Mouse (Mus musculus) megakaryocyte-erythroid progenitor cell, adult 5-6 weeks (primary cell): Measurements from ENCODE around the gene Alad. TPM values are rescaled to one million over a fixed set of nuclear protein-coding genes. Genes with fewer than 3 reads are reported as not detected.
"Not testable (repeated sequence)": the region's sequence is repeated elsewhere in the genome, so short reads cannot be mapped to it uniquely, and the experiment has no call there.

Source experiments
- ATAC-seq: replicated peaks from 2 replicates; pipeline ENCODE4 v1.8.0; 2016; ENCODE audit warnings: mild to moderate bottlenecking, inconsistent platforms; ENCODE audit not compliant: severe bottlenecking, poor library complexity, low FRiP score, low TSS enrichment
- total RNA-seq, 2 experiments: library from RNA; stranded (forward) in 1 of 2; stranded (reverse) in 1 of 2; fragments of 200-1000, 215-1000 nt in 1 of 2; fragments of >200 nt in 1 of 2; fragmentation: Nextera tagmentation in 1 of 2; gene quantifications; 2 replicates each; pipeline ENCODE4 v1.2.3; 2014 to 2017

Gene Alad
- total RNA-seq, 2 experiments from 2014 or later, result 137 to 310 TPM

DNA sequence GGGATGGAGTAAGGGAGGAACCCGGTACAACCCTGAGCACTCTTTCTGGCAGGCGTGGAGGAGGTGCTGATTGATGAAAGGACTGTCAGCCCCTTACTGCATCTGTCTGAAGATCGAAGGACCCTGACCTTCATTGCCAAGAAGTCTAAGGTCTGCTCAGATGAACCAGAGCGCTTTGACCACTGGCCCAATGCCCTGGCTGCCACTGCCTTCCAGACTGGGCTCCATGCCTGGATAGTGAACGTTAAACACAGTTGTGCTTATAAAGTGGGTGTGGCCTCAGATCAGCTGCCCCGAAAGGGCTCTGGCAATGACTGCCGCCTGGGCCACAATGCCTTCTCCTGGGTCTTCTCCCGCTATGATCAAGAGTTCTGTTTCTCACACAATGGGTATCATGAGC lies 23.8 kb downstream of the Alad start:
- ATAC-seq, result no peak

DNA sequence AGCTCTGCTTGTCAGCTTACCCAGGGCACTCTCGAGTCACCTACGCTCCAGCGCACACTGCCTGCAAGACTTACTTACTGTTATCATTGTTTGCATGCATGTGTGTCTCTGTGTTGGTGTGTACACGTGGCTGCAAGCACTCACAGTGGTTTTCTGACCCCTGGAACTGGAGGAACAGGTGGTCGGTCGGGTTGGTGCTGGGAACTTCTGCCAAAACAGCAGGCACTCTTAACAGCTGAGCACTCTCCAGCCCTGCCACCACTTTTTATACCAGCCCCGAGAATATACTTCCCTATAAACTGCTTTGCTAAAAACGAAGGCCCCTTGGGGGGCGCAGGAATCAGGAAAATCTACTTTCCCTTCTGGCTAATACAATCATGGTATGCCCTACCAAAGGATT lies 25.5 kb downstream of the Alad start:
- no peak for ATAC-seq

DNA sequence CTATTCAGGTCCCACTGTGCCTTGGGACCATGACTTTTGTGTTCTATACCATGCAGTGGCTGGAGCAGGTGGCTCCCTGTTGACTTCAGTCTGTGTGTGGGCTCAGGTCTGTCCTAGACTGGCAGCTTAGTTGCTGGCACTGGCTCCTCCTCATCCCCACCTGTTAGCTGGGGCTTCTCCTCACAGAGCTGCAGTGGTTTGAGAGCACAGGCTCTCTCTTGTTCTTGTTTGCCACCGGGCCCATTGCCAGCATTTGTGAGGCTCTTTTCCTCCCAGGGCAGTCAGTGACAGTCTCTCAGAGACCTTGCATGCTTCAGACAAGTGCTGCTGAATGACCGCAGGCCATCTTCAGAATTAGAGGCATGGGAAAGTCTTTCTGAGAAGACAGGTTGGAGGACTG lies 27.0 kb downstream of the Alad start:
- no peak for ATAC-seq

DNA sequence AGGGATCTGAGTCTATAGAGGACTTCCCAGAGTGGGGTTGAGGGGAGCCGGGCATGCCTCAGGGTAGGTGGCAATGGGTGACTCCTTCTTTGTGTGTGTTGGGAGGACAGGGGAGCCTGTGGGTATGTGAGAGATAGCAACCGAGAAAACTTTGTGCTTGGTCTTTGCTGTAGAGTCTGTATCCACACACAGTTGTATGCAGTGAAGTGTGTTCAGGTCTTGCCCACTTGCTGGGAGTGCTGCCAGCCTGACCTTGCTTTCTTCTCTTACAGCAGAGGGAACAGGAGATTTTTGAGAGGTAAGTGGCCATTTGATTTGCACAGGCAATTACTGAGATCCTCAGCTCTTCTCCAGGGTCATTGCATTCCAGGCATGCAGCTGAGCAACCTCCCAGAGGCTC lies 31.8 kb downstream of the Alad start:
- ATAC-seq, result no peak

DNA sequence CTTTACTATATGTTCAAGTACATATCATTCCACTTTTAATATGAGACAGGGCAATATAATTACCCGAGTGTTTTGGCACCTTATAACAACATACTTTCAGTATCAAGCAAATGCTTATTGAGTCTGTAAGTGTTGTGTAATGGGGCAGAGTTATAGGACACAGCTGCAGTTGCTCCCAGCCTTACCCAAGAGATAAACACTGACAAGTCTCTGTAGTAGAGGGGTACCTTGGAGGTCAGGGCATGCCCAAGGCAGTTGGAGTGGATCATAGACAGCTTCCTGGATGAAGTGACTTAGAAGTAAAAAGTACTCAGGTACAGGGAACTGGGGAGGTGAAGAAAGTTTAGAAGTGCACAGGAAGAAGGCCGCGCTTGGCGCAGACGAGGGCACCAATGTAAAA lies 32.5 kb downstream of the Alad start:
- ATAC-seq, result no peak

DNA sequence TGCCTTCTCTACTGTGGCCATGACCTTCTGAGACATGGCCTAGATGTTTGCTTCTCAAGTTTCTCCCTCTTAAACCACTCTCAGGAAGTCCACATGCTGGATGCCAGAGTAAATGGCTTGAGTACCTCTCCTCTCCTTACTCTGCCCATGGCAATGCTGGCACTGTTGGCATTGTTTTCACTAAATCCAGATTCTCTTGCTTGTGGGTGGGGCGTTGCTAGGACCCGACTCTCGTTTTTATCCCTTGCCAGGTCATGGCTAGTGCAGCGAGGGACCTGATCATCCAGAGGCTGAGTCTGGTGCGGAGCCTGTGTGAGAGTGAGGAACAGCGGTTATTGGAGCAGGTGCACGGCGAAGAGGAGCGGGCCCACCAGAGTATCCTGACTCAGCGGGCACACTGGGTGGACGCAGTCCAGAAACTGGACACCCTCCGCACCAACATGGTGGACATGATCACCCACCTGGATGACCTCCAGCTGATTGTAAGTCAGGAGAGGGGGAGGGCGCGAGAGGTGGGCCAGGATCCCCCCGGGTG lies 33.5 kb downstream of the Alad start:
- ATAC-seq, result no peak

DNA sequence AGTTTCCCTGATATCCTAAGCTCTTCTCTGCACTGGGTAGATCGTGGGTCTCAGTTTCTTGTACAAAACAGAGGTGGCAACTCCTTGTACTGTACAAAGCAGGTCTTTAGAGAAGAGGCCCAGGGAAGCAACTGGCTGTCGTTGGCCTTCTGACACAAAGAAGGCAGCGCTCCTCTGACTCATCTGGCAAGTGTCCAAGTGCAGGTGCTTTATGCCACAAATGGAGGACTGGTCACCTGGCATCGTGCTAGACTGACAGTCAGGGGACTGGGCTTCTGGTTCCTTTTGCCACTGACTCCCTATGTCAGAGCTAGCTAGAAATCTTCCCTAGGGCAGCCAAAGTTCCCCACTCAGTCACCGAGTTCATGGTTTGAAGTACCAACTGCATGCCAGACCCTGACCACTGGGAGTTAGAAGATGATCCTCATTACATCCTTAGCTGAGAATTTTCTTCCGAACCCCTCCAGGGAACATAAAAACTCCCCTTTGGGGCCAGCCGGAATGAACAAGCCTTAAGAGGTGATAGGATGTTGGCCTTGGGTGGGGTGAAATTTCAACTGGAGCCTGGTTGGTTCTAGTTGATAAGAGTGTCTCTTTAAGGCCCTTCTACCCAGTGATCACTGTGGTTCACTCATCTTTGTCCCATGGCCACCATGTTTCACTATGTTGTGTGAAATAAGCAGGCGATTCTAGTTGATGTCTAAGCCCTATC lies 34.1 kb downstream of the Alad start:
- ATAC-seq, result 0 out of 2 replicates have a peak, but pooled peaks have one; percentile 29

DNA sequence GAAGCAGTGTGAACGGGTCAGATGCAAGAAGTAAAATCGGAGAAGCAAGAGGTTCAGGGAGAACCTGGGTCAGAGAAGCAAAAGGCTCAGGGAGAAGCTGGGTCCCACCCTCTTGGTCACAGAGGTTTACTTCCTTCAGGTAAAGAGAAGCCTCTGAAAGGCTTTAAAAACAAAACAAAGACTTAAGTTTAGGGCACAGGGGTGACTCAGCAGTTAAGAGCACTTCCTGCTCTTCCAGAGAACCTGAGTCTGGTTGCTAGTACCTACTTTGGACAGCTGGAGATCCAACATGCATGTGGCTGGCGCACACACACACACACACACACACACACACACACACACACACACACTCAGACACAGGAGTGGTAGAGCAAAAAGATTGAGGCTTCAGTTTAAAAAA lies 34.8 kb downstream of the Alad start:
- no peak for ATAC-seq

DNA sequence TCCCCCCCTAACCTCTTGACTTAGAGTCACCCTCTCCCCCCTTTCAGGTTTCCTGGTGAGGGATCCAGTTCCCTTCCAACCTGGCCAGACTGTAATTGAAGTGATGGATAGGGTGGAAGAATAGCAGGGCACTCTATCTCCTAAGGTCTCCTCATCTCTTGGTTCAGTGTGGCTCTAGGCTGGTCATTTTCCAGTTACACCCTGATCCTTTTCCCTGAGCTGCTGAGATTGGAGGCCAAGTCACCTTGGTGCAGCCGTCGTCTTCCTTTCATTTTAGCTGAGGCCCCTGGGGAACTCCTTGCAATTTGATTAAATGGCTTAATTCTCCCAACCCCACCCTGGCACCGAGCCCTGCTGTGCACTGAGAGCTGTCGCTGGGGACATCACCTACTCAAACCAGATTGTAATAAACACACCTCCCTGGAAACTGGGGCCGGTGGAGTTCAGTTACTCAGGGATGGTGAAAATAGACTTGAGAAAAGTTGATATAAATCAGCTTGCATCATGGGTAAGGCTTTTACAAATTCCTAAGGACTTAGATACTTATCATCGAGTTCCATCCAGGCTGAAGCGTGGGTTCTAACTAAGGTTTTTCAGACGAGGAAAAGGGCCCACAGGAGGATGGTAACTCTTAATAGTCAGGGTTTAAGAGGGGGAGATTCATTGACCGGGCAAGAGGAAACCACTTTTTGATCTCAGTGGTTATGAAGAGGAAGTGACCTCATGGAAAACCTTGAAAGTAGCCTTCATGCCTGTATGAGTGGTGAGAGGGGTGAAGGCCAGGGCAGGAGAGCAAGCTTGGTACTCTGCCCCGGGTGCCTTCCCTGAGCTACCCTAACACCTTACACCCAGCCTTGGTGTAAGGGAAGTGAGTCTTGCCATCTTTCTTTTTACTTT lies 38.8 kb downstream of the Alad start:
- ATAC-seq, result peak; percentile 22; the same call in 1 of the 2 replicates

DNA sequence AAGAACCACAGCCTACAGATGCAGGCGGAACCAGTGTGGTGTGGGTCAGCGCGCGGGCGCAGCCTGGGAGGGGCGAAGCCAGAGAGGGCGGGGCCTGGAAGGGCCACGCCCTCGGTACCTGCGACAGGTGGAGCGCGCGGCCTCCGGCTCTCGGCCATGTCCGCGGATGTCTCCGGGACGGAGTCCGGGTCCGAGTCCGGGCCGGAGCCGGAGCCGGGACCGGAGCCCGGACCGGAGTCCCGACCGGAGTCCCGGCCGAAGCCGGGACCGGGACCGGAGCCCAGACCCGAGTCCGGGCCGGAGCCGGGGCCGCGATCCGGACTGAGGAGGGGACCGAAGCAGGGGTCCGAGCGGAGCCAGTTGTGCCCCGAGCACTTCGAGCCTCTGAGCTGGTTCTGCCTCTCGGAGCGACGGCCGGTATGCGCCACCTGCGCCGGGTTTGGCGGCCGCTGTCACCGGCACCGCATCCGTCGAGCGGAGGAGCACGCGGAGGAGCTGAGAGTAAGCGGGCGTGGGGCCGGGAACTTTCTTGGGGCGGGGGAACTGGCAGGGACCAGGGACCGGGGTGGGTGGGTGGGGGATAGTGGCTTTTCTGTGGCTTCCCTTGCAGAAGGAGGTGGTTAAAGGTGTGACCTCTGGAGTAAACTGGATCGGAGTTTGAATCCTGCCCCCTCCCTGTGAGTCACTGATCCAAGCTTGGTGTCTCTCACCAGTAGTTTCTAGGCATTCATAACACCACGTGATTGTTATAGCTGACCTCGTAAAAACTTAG lies 39.6 kb downstream of the Alad start, which contains the start of gene Bspry:
Gene Bspry (plus strand): TSS at position 117 of the 772 bp plus-strand sequence.
- ATAC-seq, result peak; percentile 62

DNA sequence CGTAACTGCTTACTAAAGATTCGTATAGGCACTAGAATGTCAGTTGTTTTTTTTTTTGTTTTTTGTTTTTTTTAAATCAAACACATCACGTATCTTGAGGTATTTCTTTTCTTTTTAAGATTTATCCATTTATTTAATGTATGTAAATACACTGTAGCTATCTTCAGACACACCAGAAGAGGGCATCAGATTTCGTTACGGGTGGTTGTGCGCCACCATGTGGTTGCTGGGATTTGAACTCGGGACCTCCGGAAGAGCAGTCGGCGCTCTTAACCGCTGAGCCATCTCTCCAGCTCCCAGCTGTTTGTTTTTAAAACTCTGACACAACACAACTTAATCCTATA lies 40.2 kb downstream of the Alad start:
- not testable (repeated sequence) for ATAC-seq

DNA sequence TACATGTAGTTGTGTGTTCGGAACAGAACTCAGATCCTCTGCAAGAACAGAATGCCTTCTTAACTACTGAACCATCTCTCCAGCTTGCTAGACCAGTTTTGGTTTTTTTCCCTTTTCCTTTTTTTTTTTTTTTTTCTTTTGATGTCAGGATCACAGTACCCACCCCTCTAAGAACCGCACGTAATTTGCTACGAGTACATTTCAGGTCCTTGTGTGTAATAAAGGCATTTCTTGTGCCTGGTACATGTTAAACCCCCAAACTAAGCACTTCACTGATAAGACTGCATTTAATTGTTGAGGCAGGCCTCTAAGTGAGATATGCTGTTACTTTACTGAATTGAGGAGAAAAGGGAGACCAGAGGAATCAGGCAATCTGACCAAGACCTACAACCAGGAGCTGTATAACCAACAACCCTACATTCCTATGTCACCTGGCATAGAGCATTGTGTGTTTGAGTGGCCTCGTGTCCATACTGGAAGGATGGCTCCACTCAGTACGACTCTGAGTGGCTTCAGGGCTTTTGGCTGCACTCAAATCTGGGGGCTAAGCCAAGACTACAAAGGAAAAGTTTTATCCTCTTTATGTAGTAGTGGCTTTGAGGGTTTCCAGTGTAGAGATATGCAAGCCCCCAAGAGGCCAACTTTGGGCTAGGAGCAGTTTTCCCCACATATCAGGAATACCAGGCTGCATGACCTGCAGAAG lies 42.0 kb downstream of the Alad start:
- no peak for ATAC-seq

DNA sequence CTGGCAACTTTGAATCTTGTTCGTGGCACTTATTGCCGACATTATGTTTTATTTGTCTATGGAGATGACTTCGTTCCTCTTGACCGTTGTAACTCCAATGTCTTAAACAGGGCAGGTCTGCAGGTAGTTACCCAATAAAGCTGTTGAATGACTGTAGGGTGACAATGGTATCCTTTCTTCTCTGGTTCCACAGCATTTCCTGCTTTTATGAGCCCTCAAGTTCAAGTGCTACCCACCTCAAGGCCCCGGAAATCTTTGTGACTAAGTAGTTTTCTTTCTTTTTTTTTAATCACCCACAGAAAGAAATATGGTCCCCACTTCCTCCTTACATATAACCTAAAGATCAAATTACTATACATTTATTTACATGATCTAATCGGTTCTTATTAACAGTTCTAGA lies 43.9 kb downstream of the Alad start:
- no peak for ATAC-seq

DNA sequence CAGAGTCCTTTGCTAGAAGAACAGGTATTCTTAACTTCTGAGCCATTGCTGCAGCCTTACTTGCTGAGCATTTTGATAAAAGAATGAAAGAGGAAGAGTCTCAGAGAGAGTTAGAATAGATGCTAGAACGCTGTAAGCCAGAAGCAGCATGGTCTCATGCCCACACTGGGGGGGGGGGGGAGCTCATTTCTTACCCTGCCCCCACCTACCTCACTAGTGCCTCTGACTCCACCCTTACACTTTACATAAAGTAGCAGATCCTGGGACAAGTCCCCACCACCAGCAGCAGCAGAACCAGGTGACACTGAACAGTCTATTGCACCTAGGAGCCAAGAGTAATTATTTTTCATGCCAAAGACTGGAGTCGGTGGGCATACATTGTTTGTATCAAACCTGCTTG lies 44.6 kb downstream of the Alad start:
- no peak for ATAC-seq

DNA sequence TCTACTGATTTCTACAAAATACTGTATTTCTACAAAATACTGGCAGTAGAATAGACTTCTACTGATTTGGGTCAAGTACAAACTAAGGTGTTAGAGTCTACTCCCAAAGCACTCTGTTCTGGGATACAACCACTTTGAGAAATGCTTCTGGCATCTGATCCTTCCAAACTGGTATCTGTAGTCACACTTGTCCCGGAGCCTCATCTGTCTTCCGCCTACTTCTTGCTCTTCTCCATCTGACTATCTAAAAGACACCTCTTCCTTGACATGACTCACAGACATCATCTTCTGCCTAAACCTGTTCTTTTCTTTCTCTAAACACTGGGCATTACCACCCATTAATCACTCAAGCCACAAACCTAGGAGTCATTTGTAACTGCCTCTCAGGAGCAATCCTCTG lies 47.6 kb downstream of the Alad start:
- no peak for ATAC-seq

DNA sequence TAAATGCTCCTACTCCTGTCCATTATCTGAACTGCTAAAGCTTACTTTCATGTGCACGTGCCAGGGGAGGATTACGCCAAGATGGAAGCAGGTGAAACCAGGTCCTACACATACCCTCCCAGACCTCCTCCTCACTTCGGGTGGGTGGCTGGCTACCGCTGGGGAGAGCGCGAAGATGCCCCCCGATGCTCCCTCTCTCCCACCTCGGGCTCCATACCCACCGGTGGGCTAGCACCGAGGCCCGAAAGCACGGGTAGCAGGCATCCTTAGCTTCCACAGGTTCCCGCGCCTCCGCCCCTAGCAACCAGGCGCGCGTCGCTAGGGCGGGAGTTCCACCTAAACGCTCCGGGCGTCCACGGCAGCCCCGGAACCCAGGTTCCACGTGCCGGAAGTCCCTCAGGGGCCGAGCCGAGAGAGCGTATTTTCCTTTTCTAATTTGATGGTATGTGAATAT lies 49.1 kb downstream of the Alad start, which contains the start of gene Wdr31:
Gene Wdr31 (minus strand): TSS at position 299 of the 454 bp plus-strand sequence.
- ATAC-seq, result peak; percentile 97

DNA sequence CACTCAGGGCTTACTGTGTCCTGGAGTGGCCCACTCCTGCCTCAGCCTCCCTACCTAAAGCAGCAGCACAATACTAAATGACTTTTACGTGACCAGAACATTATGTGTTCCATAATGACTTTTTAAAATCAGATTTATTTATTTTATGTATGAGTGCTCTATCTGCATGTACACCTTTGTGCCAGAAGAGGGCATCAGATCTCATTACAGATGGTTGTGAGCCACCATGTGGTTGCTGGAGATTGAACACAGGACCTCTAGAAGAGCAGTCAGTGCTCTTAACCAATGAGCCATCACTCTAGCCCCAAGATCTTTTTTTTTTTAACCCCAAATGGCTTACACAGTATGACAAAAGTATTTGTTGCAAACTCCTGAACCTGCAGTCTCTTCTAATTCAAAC lies 51.6 kb downstream of the Alad start:
- no peak for ATAC-seq

DNA sequence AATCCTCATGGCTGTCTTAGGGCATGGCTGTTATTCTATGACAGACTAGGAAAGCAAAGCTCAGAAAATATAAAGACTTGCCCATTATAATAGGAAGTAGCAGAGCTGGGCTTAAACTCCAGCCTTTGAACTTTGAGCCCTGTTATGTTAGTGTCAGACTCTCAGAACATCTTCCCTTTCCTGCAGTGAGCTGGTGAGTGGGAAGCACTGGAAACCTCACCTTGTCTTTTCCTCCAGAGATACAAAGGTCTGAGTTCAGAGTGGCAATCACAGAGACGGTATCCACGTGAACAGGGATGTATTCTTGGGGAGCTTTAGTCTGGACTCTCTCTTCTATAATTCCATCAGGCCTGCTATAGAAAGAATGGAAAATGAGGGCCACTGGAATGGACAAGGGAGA lies 56.6 kb downstream of the Alad start:
- no peak for ATAC-seq

DNA sequence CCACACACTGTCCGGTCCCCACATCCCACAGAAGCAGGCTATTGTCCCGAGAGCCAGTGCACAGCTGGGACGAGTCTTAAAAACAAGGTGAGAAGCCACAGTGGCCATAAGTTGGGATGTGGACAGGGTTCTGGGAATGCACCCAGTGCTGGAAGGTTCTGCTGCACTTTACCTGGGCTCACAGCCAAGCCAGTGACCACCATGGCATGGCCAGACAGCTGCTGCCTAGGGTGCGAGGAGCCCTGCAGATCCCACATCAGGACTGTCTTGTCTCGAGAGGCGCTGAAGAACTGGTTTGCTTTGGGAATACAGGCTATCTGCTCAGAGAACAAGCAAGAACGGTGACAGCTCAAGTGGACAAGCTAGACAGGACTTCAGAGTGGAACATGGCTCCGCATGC lies 59.4 kb downstream of the Alad start:
- ATAC-seq, result no peak
